Mouse (Mus musculus): ENCODE measurements at regions not wholly inside any gene's neighbourhood (a gene's known extent, or its start where the extent isn't known, plus 50 kb on each side); places are given as distances from the start of the nearest gene placed in this dataset.

- Histone ChIP-seq H3K4me3 (replicated peaks) (no peak overlapping the region), H3K9me3 (peaks cover 37% of the 10 kb centered on the region), H3K36me3 (replicated peaks; ENCODE audit: low read length) (no peaks in the 10 kb centered on the region), H3K27me3 (replicated peaks) (no peaks in the 10 kb centered on the region), H3K4me1 (no peaks in the 10 kb centered on the region)
- no peak for TF ChIP-seq GATA1 (IDR thresholded peaks at IDR 0.05; ENCODE audit: borderline replicate concordance, low read length)
- no peak for TF ChIP-seq FLI1 (IDR thresholded peaks at IDR 0.05; ENCODE audit: low read length)
Observed at GRCm38 (mm10) chr1:121052120-121052501, 280.3 kb downstream of the Insig2 start.

DNA sequence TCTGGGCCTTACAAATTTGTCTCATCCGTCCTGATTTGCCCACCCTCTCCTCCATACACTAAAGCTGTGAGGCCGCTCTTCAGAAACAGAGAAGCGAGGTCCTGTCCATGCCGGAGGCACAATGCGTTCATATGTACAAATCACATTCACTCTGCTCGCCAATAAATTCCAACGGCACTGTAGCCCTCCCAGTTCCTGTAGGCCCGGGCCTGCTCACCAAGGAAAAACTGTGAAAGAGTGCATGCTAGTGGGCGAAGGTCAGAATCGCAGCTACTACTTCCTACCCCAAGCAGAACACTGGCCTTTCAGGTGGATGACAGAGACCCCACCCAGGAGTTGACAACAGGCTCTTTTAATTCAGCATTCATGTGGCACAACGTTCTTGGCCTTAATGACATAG lies 278.7 kb downstream of the Insig2 start:
- Histone ChIP-seq H3K27me3 (replicated peaks) (no peaks in the 10 kb centered on the region), H3K4me1 (no peaks in the 10 kb centered on the region), H3K9me3 (peaks cover 45% of the 10 kb centered on the region), H3K4me3 (replicated peaks) (no peak overlapping the region), H3K36me3 (replicated peaks; ENCODE audit: low read length) (no peaks in the 10 kb centered on the region)
- TF ChIP-seq GATA1 (IDR thresholded peaks at IDR 0.05; ENCODE audit: borderline replicate concordance, low read length) (no peak), FLI1 (IDR thresholded peaks at IDR 0.05; ENCODE audit: low read length) (no peak)

DNA sequence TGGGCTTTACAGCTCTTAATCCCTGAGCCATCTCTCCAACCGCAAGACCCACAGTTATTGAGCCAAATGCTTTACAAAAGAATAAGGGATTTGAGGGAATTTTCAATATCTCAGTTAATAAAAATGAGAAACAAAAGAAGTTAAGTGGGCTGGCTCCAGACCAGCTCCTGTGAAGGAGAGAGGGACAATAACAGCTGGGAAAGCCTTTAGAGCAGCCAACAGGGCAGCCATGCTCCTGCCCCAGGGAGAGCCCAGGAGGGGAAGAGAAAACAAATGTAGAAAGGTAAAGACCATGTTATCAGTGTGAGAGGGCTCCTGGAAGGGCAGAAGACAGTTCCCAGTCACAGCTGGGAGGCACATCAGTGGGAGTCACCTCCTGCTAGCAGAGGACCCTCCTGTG lies 257.8 kb downstream of the Insig2 start:
- Histone ChIP-seq H3K4me3 (replicated peaks) (no peak overlapping the region), H3K27me3 (replicated peaks) (no peaks in the 10 kb centered on the region), H3K36me3 (replicated peaks; ENCODE audit: low read length) (no peaks in the 10 kb centered on the region), H3K9me3 (peaks cover 32% of the 10 kb centered on the region), H3K4me1 (no peaks in the 10 kb centered on the region)
- TF ChIP-seq FLI1 (IDR thresholded peaks at IDR 0.05; ENCODE audit: low read length), result no peak
- no peak for TF ChIP-seq GATA1 (IDR thresholded peaks at IDR 0.05; ENCODE audit: borderline replicate concordance, low read length)

- no peaks in the 10 kb centered on the region for H3K27me3 ChIP-seq (replicated peaks)
- no peaks in the 10 kb centered on the region for H3K4me1 ChIP-seq
- no peak overlapping the region for H3K4me3 ChIP-seq (replicated peaks)
- no peaks in the 10 kb centered on the region for H3K36me3 ChIP-seq (replicated peaks; ENCODE audit: low read length)
- peaks cover 14% of the 10 kb centered on the region; the same call in 1 of the 2 replicates for H3K9me3 ChIP-seq
- no peak for TF ChIP-seq FLI1 (IDR thresholded peaks at IDR 0.05; ENCODE audit: low read length)
- no peak for TF ChIP-seq GATA1 (IDR thresholded peaks at IDR 0.05; ENCODE audit: borderline replicate concordance, low read length)
Observed at GRCm38 (mm10) chr1:121082839-121083238, 249.6 kb downstream of the Insig2 start.

DNA sequence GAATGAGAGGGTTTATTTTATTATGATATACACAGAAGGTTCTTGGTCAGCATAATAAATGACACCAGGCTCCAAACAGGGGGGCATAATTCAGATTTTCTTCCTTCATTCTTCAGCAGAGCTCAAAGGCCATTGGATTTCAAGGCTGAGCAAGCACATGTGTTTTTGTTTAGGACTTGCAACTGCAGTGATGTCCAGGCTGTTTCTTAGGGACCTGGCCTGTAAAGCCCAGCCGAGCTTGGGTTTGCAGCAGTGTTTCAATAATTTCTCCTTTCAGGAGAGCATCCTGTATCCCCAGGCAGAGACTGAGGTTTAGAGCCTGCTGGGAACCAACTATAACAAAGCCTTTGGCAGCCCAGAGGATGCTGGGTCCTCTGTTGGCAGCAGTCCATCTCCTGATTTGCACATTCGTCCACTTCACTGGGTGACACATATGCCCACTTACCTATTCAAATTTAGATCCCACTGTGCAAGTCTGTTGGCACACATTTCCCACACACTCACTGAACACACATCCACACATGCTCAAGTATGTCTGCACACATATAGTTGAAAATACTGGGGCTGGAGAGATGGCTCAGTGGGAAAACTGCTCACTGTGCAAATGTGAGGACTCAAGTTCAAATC lies 247.2 kb downstream of the Insig2 start:
- Histone ChIP-seq H3K9me3 (peaks cover 15% of the 10 kb centered on the region; the same call in 1 of the 2 replicates), H3K36me3 (replicated peaks; ENCODE audit: low read length) (no peaks in the 10 kb centered on the region), H3K27me3 (replicated peaks) (no peaks in the 10 kb centered on the region), H3K4me1 (no peaks in the 10 kb centered on the region), H3K4me3 (replicated peaks) (no peak overlapping the region)
- no peak for TF ChIP-seq FLI1 (IDR thresholded peaks at IDR 0.05; ENCODE audit: low read length)
- no peak for TF ChIP-seq GATA1 (IDR thresholded peaks at IDR 0.05; ENCODE audit: borderline replicate concordance, low read length)

DNA sequence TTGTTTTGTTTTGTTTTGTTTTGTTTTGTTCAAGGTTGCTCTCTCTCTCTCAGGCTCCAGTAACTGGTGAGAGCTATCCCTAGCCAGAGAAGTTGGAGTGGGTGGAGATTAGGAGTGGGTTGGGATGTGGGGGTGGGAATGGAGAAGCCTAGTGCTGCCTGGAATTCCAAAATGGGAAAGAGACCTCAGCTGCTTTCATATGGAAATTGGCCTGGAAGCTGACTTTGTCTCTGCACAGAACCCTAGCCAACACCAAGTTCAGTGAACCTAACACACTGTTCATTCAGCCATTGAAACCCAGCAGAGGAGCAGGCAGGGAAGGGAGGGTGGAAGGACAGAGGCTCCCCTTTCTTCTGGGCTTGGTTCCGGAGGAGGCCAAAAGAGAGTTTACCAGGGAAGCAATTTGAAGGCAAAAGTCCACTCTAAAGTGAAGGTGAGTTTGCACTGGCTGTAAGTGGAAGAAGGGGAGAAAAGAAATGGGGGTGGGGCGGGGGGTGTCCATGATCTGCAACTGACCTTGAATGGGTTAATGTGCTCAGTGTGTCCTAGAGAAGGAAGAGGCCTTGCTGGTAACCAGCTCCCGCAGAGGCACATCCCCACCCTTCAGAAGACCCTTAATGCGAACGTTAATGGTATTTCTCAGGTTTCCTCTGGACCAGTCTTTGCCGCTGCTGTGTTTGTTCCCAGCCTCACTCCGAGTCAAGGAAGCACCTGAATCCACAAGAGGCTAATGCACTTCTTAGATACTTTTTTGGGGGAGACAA lies 245.1 kb downstream of the Insig2 start:
- Histone ChIP-seq H3K4me1 (no peaks in the 10 kb centered on the region), H3K36me3 (replicated peaks; ENCODE audit: low read length) (no peaks in the 10 kb centered on the region), H3K9me3 (peaks cover 19% of the 10 kb centered on the region; the same call in 1 of the 2 replicates), H3K4me3 (replicated peaks) (no peak overlapping the region), H3K27me3 (replicated peaks) (no peaks in the 10 kb centered on the region)
- TF ChIP-seq GATA1 (IDR thresholded peaks at IDR 0.05; ENCODE audit: borderline replicate concordance, low read length), result no peak

DNA sequence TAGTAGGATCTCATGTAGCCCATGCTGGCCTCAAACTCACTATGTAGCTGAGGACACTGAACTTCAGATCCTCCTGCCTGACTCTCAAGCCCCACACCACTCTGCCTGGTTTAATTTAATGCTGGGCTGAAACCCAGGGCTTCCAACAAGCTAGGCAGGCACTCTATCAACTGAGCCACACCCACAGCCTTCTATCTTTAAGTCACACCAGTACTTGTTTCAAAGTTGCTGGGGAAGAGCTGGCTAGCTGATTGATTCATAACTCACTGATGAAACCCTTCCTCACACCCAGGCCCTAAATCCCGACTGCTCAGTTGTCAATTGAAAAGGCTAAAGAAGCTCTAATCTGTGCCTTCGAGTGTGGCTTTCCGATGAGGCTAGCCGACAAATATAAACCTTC lies 241.8 kb downstream of the Insig2 start:
- Histone ChIP-seq H3K4me3 (replicated peaks) (no peak overlapping the region), H3K36me3 (replicated peaks; ENCODE audit: low read length) (no peaks in the 10 kb centered on the region), H3K9me3 (peaks cover 16% of the 10 kb centered on the region; the same call in 1 of the 2 replicates), H3K4me1 (no peaks in the 10 kb centered on the region), H3K27me3 (replicated peaks) (no peaks in the 10 kb centered on the region)
- TF ChIP-seq FLI1 (IDR thresholded peaks at IDR 0.05; ENCODE audit: low read length) (no peak), GATA1 (IDR thresholded peaks at IDR 0.05; ENCODE audit: borderline replicate concordance, low read length) (no peak)

- H3K4me1 ChIP-seq, result no peaks in the 10 kb centered on the region
- H3K9me3 ChIP-seq, result peaks cover 10% of the 10 kb centered on the region; the same call in 1 of the 2 replicates
Observed at GRCm38 (mm10) chr1:121092870-121093269, 239.5 kb downstream of the Insig2 start.

DNA sequence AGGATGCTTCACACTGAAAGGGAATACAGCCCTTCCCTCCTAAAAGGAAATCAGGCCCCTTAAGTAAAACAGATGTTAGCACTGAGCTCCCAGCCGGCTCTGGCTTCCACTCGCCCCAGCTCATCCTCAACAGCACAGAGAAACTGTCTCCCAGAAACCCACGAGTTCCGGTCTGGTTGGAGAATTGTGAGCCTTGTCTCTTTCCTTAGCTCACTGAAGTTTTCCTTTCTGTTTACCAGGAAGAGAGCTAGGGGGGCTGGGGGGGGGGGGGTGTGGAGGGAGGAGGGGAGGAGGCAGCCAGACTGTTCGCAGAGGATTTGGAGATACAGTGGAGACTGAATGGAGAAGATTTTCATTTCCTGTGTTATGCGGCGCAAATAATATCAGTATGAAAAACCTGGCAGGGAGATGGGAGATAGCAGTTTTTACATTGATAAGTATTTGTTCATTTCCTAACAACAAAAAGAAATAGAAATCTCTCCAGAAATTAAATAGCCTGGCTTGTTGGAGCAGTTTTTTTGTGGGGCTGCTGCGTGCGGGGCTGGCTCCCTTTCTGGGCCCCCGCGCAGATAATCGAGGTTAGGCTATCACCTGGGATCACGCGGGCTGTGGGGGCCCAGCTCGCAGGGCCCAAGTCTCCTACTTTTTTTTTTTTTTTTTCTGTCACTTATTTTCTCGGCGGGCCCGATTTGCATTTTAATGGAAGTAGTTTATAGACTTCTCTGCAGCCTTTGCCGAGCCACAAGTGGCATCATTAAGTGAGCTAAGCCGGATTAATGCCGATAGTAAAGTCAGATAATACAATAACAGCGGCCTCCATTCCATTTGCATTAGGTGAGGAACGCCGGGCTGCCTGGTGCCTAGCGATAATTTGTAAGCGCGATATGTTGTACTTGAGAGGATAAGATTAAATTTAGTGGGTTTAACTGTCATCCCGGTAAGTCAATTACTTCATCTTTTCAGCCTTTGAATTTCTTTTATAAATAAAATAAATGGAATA lies 235.5 kb downstream of the Insig2 start:
- no peaks in the 10 kb centered on the region for H3K27me3 ChIP-seq (replicated peaks)

More at GRCm38 (mm10) chr1:121092870-121093269, 239.5 kb downstream of the Insig2 start:
- TF ChIP-seq GATA1 (IDR thresholded peaks at IDR 0.05; ENCODE audit: borderline replicate concordance, low read length), result no peak
- TF ChIP-seq FLI1 (IDR thresholded peaks at IDR 0.05; ENCODE audit: low read length), result no peak
- Histone ChIP-seq H3K27me3 (replicated peaks) (no peaks in the 10 kb centered on the region), H3K36me3 (replicated peaks; ENCODE audit: low read length) (no peaks in the 10 kb centered on the region), H3K4me3 (replicated peaks) (no peak overlapping the region)

More for the DNA sequence above, 235.5 kb downstream of the Insig2 start:
- TF ChIP-seq FLI1 (IDR thresholded peaks at IDR 0.05; ENCODE audit: low read length) (no peak), GATA1 (IDR thresholded peaks at IDR 0.05; ENCODE audit: borderline replicate concordance, low read length) (no peak)
- H3K9me3 ChIP-seq, result 0 out of 2 replicates have a peak, but pooled peaks cover 9% of the 10 kb centered on the region
- no peaks in the 10 kb centered on the region for H3K36me3 ChIP-seq (replicated peaks; ENCODE audit: low read length)
- no peaks in the 10 kb centered on the region for H3K4me1 ChIP-seq
- H3K4me3 ChIP-seq (replicated peaks), result no peak overlapping the region
